Mouse (Mus musculus): ENCODE measurements around the gene Bola1. TPM values are rescaled to one million over a fixed set of nuclear protein-coding genes. Genes with fewer than 3 reads are reported as not detected.

Gene Bola1
- total and polyA plus RNA-seq, 2 experiments = 44.0 to 68.7 TPM

DNA sequence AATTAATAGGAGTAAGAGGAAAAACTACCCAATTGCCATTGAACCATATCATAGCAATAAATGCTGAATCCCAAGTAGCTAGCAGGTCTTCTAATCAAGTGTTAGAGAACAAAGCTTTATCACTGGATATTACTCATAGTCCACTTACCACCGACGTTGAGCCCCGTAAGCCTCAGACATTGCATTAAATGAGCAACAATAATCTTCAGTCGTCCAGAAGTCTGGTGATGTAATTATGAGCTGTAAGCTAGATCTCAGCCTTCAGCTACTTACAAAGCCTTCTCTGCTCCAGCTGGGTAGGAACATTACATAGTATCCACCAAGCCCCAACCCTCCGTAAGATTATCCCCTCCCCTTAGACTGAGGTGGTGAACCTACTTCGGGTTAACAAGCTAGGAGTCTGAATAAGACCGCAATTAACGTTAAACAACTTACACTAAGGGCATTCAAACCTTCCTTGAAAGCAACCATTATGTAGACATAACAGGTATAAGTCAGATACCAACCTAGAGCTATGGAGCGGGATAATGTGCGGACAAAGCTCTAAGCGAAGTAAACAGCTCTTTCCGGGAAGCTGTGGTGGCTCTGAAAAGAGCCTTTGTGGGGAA is 18.5 kb upstream of the Bola1 start:
- Histone ChIP-seq H3K27me3 (ENCODE audit: control insufficient read depth, insufficient read depth, low read length) (no peaks in the 10 kb centered on the region), H3K9ac (ENCODE audit: low read depth, low read length) (no peak overlapping the region), H3K36me3 (ENCODE audit: control insufficient read depth, insufficient read depth, low read length) (no peaks in the 10 kb centered on the region), H3K27ac (replicated peaks; ENCODE audit: insufficient read depth, low read depth, low read length) (no peak overlapping the region), H3K79me2 (ENCODE audit: control insufficient read depth, insufficient read depth, low read length) (no peaks in the 10 kb centered on the region), H3K4me1 (ENCODE audit: control insufficient read depth, insufficient read depth, low read length) (peaks cover 5% of the 10 kb centered on the region; the same call in 1 of the 2 replicates), H3K4me3 (ENCODE audit: insufficient read depth, low read depth, low read length) (no peak overlapping the region)
- TF ChIP-seq POLR2A (IDR thresholded peaks at IDR 0.05; ENCODE audit: extremely low read depth, insufficient read depth, low read length) = no peak
- no peak for TF ChIP-seq CTCF (IDR thresholded peaks at IDR 0.05; ENCODE audit: low read depth, low read length)
- no peak for DNase-seq (ENCODE audit: extremely low read depth, low read depth, low spot score)
- 27% methylated on average over 12 of the region's 12 CpGs for WGBS

DNA sequence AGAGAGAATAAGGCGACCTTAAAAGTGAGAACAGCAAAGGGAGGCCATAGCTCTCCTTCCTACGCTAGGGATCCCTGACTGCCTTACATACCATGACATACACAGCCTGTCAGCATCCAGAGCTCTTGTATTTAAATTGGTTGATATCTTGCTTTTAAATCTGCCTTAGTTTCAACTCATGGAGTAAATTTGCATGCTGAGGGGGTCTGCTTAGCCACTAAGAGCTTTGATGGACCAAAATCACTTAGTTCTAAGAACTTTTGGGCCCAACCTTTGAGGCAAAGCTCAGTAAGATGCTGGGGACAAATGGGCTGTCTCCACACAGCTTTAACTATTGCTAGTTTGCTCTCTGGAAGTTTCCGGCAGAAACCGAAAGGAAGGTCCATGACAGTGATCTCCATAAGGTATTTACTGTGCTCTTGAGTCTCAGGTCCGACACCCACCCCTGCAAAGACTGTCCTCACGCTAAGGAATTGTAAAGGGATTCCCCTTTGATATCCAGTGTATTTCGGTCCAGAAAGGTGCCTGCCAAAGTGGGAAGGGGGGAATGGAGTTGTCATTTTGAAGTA is 17.9 kb upstream of the Bola1 start:
- WGBS = 82% methylated on average over 7 of the region's 7 CpGs
- H3K4me3 ChIP-seq (ENCODE audit: insufficient read depth, low read depth, low read length) = no peak overlapping the region
- no peaks in the 10 kb centered on the region for H3K79me2 ChIP-seq (ENCODE audit: control insufficient read depth, insufficient read depth, low read length)

DNA sequence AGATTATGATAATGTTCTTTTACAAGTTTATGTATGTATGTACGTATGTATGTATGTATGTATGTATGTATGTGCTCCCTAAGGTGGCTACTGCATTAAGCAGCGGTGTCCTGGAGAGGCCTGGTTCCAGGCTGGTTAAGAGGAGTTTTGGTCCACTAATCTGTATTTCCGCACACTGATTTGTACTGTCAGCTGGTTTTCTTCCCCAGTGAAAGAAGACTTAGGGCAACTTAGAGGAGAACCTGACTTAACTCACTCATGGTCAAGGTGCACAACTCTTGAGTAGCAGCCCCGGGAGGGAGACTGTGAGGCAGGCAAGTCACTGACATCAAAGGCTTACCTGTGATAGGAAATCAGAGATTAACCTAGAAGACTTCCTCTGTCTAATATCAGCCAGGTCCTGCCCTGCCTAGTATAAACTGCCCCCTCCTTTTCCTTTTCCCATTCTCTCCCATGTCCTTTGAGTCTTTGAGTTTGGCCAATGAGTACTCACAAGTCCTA is 17.4 kb upstream of the Bola1 start:
- TF ChIP-seq CTCF (IDR thresholded peaks at IDR 0.05; ENCODE audit: low read depth, low read length) = no peak
- no peak for TF ChIP-seq POLR2A (IDR thresholded peaks at IDR 0.05; ENCODE audit: extremely low read depth, insufficient read depth, low read length)
- no peak overlapping the region for H3K9ac ChIP-seq (ENCODE audit: low read depth, low read length)
- H3K27ac ChIP-seq (replicated peaks; ENCODE audit: insufficient read depth, low read depth, low read length) = no peak overlapping the region
- no peak overlapping the region for H3K4me3 ChIP-seq (ENCODE audit: insufficient read depth, low read depth, low read length)
- WGBS = 86% methylated on average over 4 of the region's 4 CpGs
- H3K79me2 ChIP-seq (ENCODE audit: control insufficient read depth, insufficient read depth, low read length) = no peaks in the 10 kb centered on the region
- DNase-seq (ENCODE audit: extremely low read depth, low read depth, low spot score) = no peak
- no peaks in the 10 kb centered on the region for H3K36me3 ChIP-seq (ENCODE audit: control insufficient read depth, insufficient read depth, low read length)
- H3K27me3 ChIP-seq (ENCODE audit: control insufficient read depth, insufficient read depth, low read length) = no peaks in the 10 kb centered on the region
- H3K4me1 ChIP-seq (ENCODE audit: control insufficient read depth, insufficient read depth, low read length) = peaks cover 5% of the 10 kb centered on the region; the same call in 1 of the 2 replicates

More for the DNA sequence above, 17.9 kb upstream of the Bola1 start:
- no peak overlapping the region for H3K27ac ChIP-seq (replicated peaks; ENCODE audit: insufficient read depth, low read depth, low read length)
- DNase-seq (ENCODE audit: extremely low read depth, low read depth, low spot score) = no peak
- H3K27me3 ChIP-seq (ENCODE audit: control insufficient read depth, insufficient read depth, low read length) = no peaks in the 10 kb centered on the region
- H3K36me3 ChIP-seq (ENCODE audit: control insufficient read depth, insufficient read depth, low read length) = no peaks in the 10 kb centered on the region
- H3K4me1 ChIP-seq (ENCODE audit: control insufficient read depth, insufficient read depth, low read length) = peaks cover 5% of the 10 kb centered on the region; the same call in 1 of the 2 replicates
- H3K9ac ChIP-seq (ENCODE audit: low read depth, low read length) = no peak overlapping the region
- no peak for TF ChIP-seq POLR2A (IDR thresholded peaks at IDR 0.05; ENCODE audit: extremely low read depth, insufficient read depth, low read length)
- TF ChIP-seq CTCF (IDR thresholded peaks at IDR 0.05; ENCODE audit: low read depth, low read length) = no peak

DNA sequence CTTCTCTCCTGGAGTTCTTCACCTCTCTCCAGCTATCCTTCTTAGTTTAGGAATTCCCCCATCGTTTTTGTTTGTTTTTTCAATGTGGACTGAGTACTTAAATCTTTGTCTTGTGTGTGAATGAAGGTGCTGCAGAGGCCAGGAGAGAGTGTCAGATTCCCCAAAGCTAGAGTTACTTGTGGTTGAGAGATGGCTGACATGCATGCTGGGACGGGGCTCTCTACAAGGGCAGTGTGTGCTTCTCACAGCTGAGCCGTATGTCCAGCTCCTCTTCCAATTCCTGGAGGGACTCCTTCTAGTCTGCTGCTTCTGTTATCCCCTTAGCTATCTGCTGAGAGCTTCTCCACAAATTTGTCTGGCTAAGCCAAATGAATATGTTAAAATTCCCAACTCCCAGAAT is 16.3 kb upstream of the Bola1 start:
- no peak for TF ChIP-seq CTCF (IDR thresholded peaks at IDR 0.05; ENCODE audit: low read depth, low read length)
- TF ChIP-seq POLR2A (IDR thresholded peaks at IDR 0.05; ENCODE audit: extremely low read depth, insufficient read depth, low read length) = no peak
- no peak overlapping the region for H3K9ac ChIP-seq (ENCODE audit: low read depth, low read length)

DNA sequence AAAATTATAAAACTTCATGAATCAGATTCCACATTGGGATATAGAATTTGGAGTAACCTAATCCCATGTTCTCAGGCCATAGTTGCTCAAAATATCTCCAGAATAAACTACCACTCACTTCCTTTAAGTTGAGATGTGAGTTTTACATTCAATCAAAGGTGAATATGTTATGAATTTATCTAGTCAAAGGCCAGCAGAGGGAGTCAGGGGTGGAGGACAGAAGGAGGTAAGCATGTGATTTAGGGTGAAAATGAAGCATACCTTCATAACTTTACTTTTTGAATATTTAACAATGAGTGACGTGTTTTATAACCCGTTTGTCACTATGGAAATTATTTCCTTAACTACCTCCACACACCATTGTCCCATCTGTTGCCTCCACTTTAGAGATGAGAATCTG is 15.4 kb upstream of the Bola1 start:
- Histone ChIP-seq H3K9ac (ENCODE audit: low read depth, low read length) (no peak overlapping the region), H3K4me1 (ENCODE audit: control insufficient read depth, insufficient read depth, low read length) (peaks cover 5% of the 10 kb centered on the region; the same call in 1 of the 2 replicates), H3K27ac (replicated peaks; ENCODE audit: insufficient read depth, low read depth, low read length) (no peak overlapping the region), H3K27me3 (ENCODE audit: control insufficient read depth, insufficient read depth, low read length) (no peaks in the 10 kb centered on the region), H3K4me3 (ENCODE audit: insufficient read depth, low read depth, low read length) (no peak overlapping the region), H3K36me3 (ENCODE audit: control insufficient read depth, insufficient read depth, low read length) (no peaks in the 10 kb centered on the region), H3K79me2 (ENCODE audit: control insufficient read depth, insufficient read depth, low read length) (no peaks in the 10 kb centered on the region)
- WGBS = 94% methylated on average over 2 of the region's 2 CpGs
- no peak for TF ChIP-seq POLR2A (IDR thresholded peaks at IDR 0.05; ENCODE audit: extremely low read depth, insufficient read depth, low read length)
- TF ChIP-seq CTCF (IDR thresholded peaks at IDR 0.05; ENCODE audit: low read depth, low read length) = no peak
- DNase-seq (ENCODE audit: extremely low read depth, low read depth, low spot score) = no peak

More for the DNA sequence above, 16.3 kb upstream of the Bola1 start:
- Histone ChIP-seq H3K4me1 (ENCODE audit: control insufficient read depth, insufficient read depth, low read length) (peaks cover 5% of the 10 kb centered on the region; the same call in 1 of the 2 replicates), H3K27me3 (ENCODE audit: control insufficient read depth, insufficient read depth, low read length) (no peaks in the 10 kb centered on the region), H3K36me3 (ENCODE audit: control insufficient read depth, insufficient read depth, low read length) (no peaks in the 10 kb centered on the region), H3K4me3 (ENCODE audit: insufficient read depth, low read depth, low read length) (no peak overlapping the region), H3K79me2 (ENCODE audit: control insufficient read depth, insufficient read depth, low read length) (no peaks in the 10 kb centered on the region), H3K27ac (replicated peaks; ENCODE audit: insufficient read depth, low read depth, low read length) (no peak overlapping the region)
- WGBS = 75% methylated on average over 3 of the region's 3 CpGs
- no peak for DNase-seq (ENCODE audit: extremely low read depth, low read depth, low spot score)

DNA sequence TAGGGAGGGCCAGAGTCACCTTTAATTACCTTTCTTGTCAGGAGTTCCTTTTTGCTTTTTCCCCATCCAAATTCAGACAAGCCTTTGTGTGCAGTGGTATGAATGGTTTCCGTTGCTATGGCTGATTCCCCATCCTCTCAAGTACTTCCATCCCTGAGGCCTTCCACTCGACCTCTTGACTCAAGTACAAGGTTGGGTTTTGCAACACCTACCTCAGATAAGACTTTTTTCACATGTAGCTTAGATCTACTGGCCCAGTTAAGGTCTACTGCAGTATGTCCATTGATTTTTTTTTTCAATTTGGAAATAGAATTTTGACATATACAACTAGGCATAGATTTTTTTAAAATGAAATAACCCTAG is 12.2 kb upstream of the Bola1 start:
- no peaks in the 10 kb centered on the region for H3K79me2 ChIP-seq (ENCODE audit: control insufficient read depth, insufficient read depth, low read length)
- H3K27ac ChIP-seq (replicated peaks; ENCODE audit: insufficient read depth, low read depth, low read length) = no peak overlapping the region
- no peaks in the 10 kb centered on the region for H3K36me3 ChIP-seq (ENCODE audit: control insufficient read depth, insufficient read depth, low read length)
- WGBS = 52% methylated on average over 2 of the region's 2 CpGs
- no peak for TF ChIP-seq POLR2A (IDR thresholded peaks at IDR 0.05; ENCODE audit: extremely low read depth, insufficient read depth, low read length)
- TF ChIP-seq CTCF (IDR thresholded peaks at IDR 0.05; ENCODE audit: low read depth, low read length) = no peak
- H3K4me1 ChIP-seq (ENCODE audit: control insufficient read depth, insufficient read depth, low read length) = no peaks in the 10 kb centered on the region
- no peak for DNase-seq (ENCODE audit: extremely low read depth, low read depth, low spot score)
- no peak overlapping the region for H3K9ac ChIP-seq (ENCODE audit: low read depth, low read length)
- H3K4me3 ChIP-seq (ENCODE audit: insufficient read depth, low read depth, low read length) = no peak overlapping the region
- H3K27me3 ChIP-seq (ENCODE audit: control insufficient read depth, insufficient read depth, low read length) = no peaks in the 10 kb centered on the region
